Mouse (Mus musculus) neural tube, embryonic 11.5 days (tissue): Measurements from ENCODE around the gene Slc46a2. TPM values are rescaled to one million over a fixed set of nuclear protein-coding genes. Genes with fewer than 3 reads are reported as not detected.

Experiments
- ATAC-seq: fragments of 200-750 bp; cut with Nextera tagmentation; 2 replicates; pipeline ENCODE4 v1.8.0; 2017; ENCODE audit warnings: moderate number of reproducible peaks, mild to moderate bottlenecking, moderate TSS enrichment, moderate library complexity; ENCODE audit not compliant: insufficient read depth, low FRiP score, low TSS enrichment
- DNase-seq: peaks from one replicate; pipeline ENCODE4 v3.0.0-alpha.2; 2015; ENCODE audit warnings: low spot score
- H3K27ac ChIP-seq: fragments of 300-500 bp; sonication (generic); 2 replicates; pipeline ENCODE4 v1.5.1; 2014; ENCODE audit warnings: low read depth, mild to moderate bottlenecking, low read length
- H3K27me3 ChIP-seq: fragments of 300-500 bp; sonication (generic); 2 replicates; pipeline ENCODE4 v1.6.1; 2014; ENCODE audit warnings: mild to moderate bottlenecking, low read length, mixed read lengths; ENCODE audit not compliant: control insufficient read depth, insufficient read depth
- H3K36me3 ChIP-seq: fragments of 300-500 bp; sonication (generic); 2 replicates; pipeline ENCODE4 v1.6.1; 2014; ENCODE audit warnings: mild to moderate bottlenecking, low read length, moderate library complexity, mixed read lengths; ENCODE audit not compliant: control insufficient read depth, insufficient read depth
- H3K4me1 ChIP-seq: fragments of 300-500 bp; sonication (generic); 2 replicates; pipeline ENCODE4 v1.6.1; 2014; ENCODE audit warnings: low read length, mixed read lengths; ENCODE audit not compliant: control insufficient read depth, insufficient read depth
- H3K4me2 ChIP-seq: fragments of 300-500 bp; sonication (generic); 2 replicates; pipeline ENCODE4 v1.6.1; 2014; ENCODE audit warnings: low read depth, mild to moderate bottlenecking, moderate library complexity
- H3K4me3 ChIP-seq: fragments of 300-500 bp; sonication (generic); 2 replicates; pipeline ENCODE4 v1.5.1; 2014; ENCODE audit warnings: low read depth, low read length
- H3K9ac ChIP-seq: fragments of 300-500 bp; sonication (generic); 2 replicates; pipeline ENCODE4 v1.6.1; 2014; ENCODE audit warnings: mild to moderate bottlenecking, low read length
- H3K9me3 ChIP-seq: fragments of 300-500 bp; sonication (generic); 2 replicates; pipeline ENCODE4 v1.6.1; 2016; ENCODE audit warnings: low read length; ENCODE audit not compliant: control insufficient read depth
- WGBS: fragments of 180-500 bp; shearing (Covaris S2); extraction: QIAGEN DNeasy Blood & Tissue Kit; methylation state at CpG from one replicate; pipeline ENCODE4 v1.1.7; 2014; 5-methylcytosine and 5-hydroxymethylcytosine counted together
- polyA plus RNA-seq: library from polyadenylated mRNA; unstranded; fragments of >200 nt; fragmentation: Nextera tagmentation; extraction: Ambion mirVana; gene quantifications from 2 replicates; pipeline ENCODE4 v1.2.1, GENCODE M21; 2014

Gene Slc46a2
- polyA plus RNA-seq, 1 experiment from 2014 or later: not detected

DNA sequence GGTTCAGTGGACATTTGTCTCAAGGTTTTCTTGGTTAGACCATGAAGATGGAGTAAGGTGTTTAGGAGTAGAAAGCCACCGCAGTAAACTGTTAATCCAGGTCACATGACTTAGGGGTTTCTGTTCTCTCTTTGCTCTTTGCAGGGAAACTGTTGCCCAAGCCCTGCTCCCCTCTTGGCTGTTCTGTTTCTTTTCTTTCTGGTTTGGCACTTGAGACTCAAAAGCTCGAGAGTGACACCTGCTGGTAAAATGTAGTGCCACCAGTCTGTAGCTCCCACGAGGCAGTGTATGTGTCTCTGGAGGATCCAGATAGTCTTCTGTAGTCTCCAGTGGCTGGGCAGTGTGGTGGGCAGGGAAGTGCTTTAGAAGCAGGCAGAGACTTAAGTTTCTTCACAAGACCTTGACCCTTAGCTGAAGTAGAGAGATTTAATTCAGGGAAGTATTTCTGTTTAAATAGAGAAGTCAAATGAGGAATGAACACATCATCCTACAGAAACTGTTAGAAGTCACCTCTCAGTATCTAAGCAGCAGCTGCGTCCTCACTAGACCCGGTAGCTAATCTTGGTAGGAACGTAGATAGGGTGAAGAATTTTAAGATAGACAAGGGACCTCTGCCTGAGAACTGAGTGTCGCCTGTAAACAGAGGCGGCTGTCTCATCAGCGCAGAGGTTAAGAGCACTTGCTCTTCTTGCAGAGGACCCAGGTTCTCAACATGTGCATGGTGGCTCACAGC is 43.8 kb downstream of the Slc46a2 start:
- no peaks in the 10 kb centered on the region for H3K27me3 ChIP-seq
- no peak overlapping the region for H3K4me2 ChIP-seq
- H3K9me3 ChIP-seq: no peaks in the 10 kb centered on the region
- peak; percentile 60 for ATAC-seq
- H3K9ac ChIP-seq: no peak overlapping the region
- no peaks in the 10 kb centered on the region for H3K4me1 ChIP-seq
- H3K27ac ChIP-seq: no peak overlapping the region
- no peaks in the 10 kb centered on the region for H3K36me3 ChIP-seq
- 62% methylated on average over 9 of the region's 9 CpGs for WGBS
- H3K4me3 ChIP-seq: no peak overlapping the region
- DNase-seq: peak; percentile 80

GRCm38 (mm10) chr4:59870433-59870832 is 44.4 kb downstream of the Slc46a2 start:
- 90% methylated on average over 6 of the region's 6 CpGs for WGBS
- H3K4me1 ChIP-seq: no peaks in the 10 kb centered on the region
- no peaks in the 10 kb centered on the region for H3K27me3 ChIP-seq
- H3K4me3 ChIP-seq: no peak overlapping the region
- no peaks in the 10 kb centered on the region for H3K9me3 ChIP-seq
- no peak for DNase-seq
- H3K9ac ChIP-seq: no peak overlapping the region
- H3K27ac ChIP-seq: no peak overlapping the region
- H3K4me2 ChIP-seq: no peak overlapping the region
- no peak for ATAC-seq
- no peaks in the 10 kb centered on the region for H3K36me3 ChIP-seq

DNA sequence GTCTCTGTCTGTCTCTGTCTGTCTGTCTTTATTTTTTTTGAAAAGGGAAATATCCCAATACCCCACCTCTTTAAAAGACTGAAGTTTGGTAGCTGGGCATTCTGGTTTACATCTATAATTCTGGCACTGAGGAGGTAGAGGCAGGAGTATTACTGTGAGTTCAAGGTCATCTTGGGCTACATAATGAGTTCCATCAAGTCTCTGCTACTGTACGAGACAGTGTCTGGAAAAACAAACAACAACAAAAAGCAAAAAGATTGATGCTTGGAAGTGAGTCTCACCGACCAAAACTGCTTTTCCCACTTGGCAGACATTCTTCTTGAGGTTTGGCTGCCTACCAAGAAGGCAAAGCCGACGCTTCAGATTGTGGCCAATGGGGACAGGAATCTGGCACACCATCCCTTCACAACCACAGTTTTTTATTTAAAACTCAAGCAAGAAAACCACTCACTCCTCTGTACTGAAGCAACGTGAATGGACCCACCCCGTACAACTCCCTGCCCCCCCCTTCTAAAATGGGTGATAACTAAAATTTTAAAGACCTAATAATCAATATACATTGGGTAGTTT is 45.3 kb downstream of the Slc46a2 start:
- WGBS: 90% methylated on average over 6 of the region's 6 CpGs
- no peak for DNase-seq

DNA sequence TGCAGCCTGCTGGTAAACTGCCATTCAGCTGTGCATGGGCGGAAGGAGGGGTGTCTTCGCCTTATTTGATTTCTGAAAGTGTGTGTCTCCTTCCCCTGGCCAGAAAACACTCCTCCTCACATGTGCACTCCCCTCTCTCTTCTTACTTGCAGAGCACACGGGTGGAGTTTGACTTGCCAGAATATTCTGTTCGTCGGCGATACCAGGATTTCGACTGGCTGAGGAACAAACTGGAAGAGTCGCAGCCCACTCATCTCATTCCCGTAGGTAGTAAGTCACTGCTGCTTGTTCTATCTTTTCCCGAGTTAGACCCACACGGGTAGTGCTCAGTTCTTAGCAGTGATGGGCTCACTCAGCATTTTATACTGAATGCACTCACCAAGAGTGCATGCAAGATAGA is 46.8 kb downstream of the Slc46a2 start:
- no peak for ATAC-seq
- Histone ChIP-seq H3K9ac (no peak overlapping the region), H3K36me3 (no peaks in the 10 kb centered on the region), H3K4me1 (no peaks in the 10 kb centered on the region), H3K27ac (no peak overlapping the region), H3K4me3 (no peak overlapping the region), H3K27me3 (no peaks in the 10 kb centered on the region), H3K4me2 (no peak overlapping the region), H3K9me3 (no peaks in the 10 kb centered on the region)
- DNase-seq: no peak
- WGBS: 90% methylated on average over 11 of the region's 11 CpGs

More for the DNA sequence above, 45.3 kb downstream of the Slc46a2 start:
- Histone ChIP-seq H3K4me3 (no peak overlapping the region), H3K9ac (no peak overlapping the region), H3K27me3 (no peaks in the 10 kb centered on the region), H3K4me2 (no peak overlapping the region), H3K9me3 (no peaks in the 10 kb centered on the region), H3K36me3 (no peaks in the 10 kb centered on the region), H3K27ac (no peak overlapping the region), H3K4me1 (no peaks in the 10 kb centered on the region)
- ATAC-seq: no peak

- ATAC-seq: no peak
- H3K4me1 ChIP-seq: no peaks in the 10 kb centered on the region
- H3K27ac ChIP-seq: no peak overlapping the region
- DNase-seq: no peak
- H3K9ac ChIP-seq: no peak overlapping the region
- H3K36me3 ChIP-seq: no peaks in the 10 kb centered on the region
- no peak overlapping the region for H3K4me3 ChIP-seq
- WGBS: 79% methylated on average over 6 of the region's 6 CpGs
- H3K4me2 ChIP-seq: no peak overlapping the region
- no peaks in the 10 kb centered on the region for H3K9me3 ChIP-seq
- no peaks in the 10 kb centered on the region for H3K27me3 ChIP-seq
These were observed 51.0 kb downstream of the Slc46a2 start for GRCm38 (mm10) chr4:59863869-59864268.

GRCm38 (mm10) chr4:59862335-59862734 is 52.5 kb downstream of the Slc46a2 start:
- Histone ChIP-seq H3K27me3 (no peaks in the 10 kb centered on the region), H3K4me1 (no peaks in the 10 kb centered on the region), H3K36me3 (no peaks in the 10 kb centered on the region), H3K4me2 (no peak overlapping the region), H3K4me3 (no peak overlapping the region), H3K27ac (no peak overlapping the region), H3K9me3 (no peaks in the 10 kb centered on the region), H3K9ac (no peak overlapping the region)
- ATAC-seq (no peak), DNase-seq (no peak)
- 86% methylated on average over 1 of the region's 1 CpGs for WGBS

DNA sequence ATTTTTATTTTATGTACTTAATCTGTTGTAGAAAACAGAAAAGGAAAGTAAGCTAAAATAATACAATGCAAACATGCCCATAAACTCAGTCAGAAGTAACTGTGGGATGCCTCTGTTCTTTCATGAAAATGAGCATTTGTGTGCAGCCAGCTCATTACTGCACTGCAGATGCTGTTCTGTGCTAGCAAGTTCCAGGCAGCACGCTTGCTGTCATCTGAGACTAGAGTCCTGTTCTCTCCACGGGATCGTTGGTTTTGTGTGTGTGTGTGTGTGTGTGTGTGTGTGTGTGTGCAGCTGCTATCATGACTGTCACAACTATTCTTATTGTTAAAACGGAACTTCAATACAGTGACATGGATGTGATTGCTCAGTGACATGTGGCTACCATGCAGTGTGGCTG is 53.0 kb downstream of the Slc46a2 start:
- 61% methylated on average over 4 of the region's 4 CpGs for WGBS

DNA sequence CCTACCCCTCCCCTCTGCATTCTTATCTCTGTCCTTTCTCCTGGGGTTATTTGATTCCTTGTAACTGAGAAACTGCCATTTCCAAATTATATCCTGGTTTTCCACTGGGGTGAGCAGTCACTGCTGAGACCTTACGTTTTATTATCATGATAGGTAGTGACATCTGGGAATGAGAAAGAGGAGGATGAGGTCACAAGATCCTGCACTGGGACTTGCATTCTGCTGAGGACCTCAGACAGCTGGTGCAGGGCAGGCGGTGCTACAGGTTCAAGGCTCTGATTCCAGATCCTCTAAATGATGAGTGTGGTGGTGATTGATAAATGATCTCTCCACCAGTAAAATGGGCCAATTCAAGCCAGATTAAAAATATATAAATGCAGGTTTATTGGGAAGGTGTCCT is 54.4 kb downstream of the Slc46a2 start:
- ATAC-seq (no peak), DNase-seq (no peak)
- Histone ChIP-seq H3K27me3 (no peaks in the 10 kb centered on the region), H3K4me3 (no peak overlapping the region), H3K9me3 (no peaks in the 10 kb centered on the region), H3K27ac (no peak overlapping the region), H3K9ac (no peak overlapping the region), H3K4me1 (no peaks in the 10 kb centered on the region), H3K36me3 (no peaks in the 10 kb centered on the region), H3K4me2 (no peak overlapping the region)
- WGBS: 73% methylated on average over 2 of the region's 2 CpGs

More for the DNA sequence above, 53.0 kb downstream of the Slc46a2 start:
- no peaks in the 10 kb centered on the region for H3K4me1 ChIP-seq
- no peak overlapping the region for H3K4me3 ChIP-seq
- H3K4me2 ChIP-seq: no peak overlapping the region
- no peaks in the 10 kb centered on the region for H3K36me3 ChIP-seq
- H3K27ac ChIP-seq: no peak overlapping the region
- H3K9me3 ChIP-seq: no peaks in the 10 kb centered on the region
- no peak overlapping the region for H3K9ac ChIP-seq
- ATAC-seq (no peak), DNase-seq (no peak)
- no peaks in the 10 kb centered on the region for H3K27me3 ChIP-seq
